Mouse (Mus musculus) embryonic facial prominence, embryonic 10.5 days (tissue): ENCODE measurements around the gene Epo. TPM values are rescaled to one million over a fixed set of nuclear protein-coding genes. Genes with fewer than 3 reads are reported as not detected.

ENCODE experiments used
- DNase-seq: peaks from one replicate; pipeline ENCODE4 v3.0.0-alpha.2; 2017; ENCODE audit warnings: low spot score
- H3K27ac ChIP-seq: fragments of 300-500 bp; sonication (generic); replicated peaks from 2 replicates; pipeline ENCODE4 v1.5.1; 2016; ENCODE audit warnings: mild to moderate bottlenecking
- H3K27me3 ChIP-seq: fragments of 300-500 bp; sonication (generic); replicated peaks from 2 replicates; pipeline ENCODE4 v1.6.1; 2016; ENCODE audit warnings: low read depth, mild to moderate bottlenecking; ENCODE audit not compliant: poor library complexity, severe bottlenecking
- H3K36me3 ChIP-seq: fragments of 300-500 bp; sonication (generic); replicated peaks from 2 replicates; pipeline ENCODE4 v1.6.1; 2016; ENCODE audit warnings: mild to moderate bottlenecking, moderate library complexity
- H3K4me1 ChIP-seq: fragments of 300-500 bp; sonication (generic); 2 replicates; pipeline ENCODE4 v1.6.1; 2016
- H3K4me3 ChIP-seq: fragments of 300-500 bp; sonication (generic); 2 replicates; pipeline ENCODE4 v1.5.1; 2016; ENCODE audit warnings: mild to moderate bottlenecking, moderate library complexity
- H3K9me3 ChIP-seq: fragments of 300-500 bp; sonication (generic); 2 replicates; pipeline ENCODE4 v1.6.1; 2016; ENCODE audit warnings: mild to moderate bottlenecking
- WGBS: fragments of 180-500 bp; shearing (Covaris S2); methylation state at CpG from one replicate; pipeline ENCODE4 v1.1.7; 2016; 5-methylcytosine and 5-hydroxymethylcytosine counted together
- polyA plus RNA-seq: library from polyadenylated mRNA; unstranded; fragments of >200 nt; fragmentation: Nextera tagmentation; extraction: Ambion mirVana; gene quantifications from 2 replicates; pipeline ENCODE4 v1.2.1, GENCODE M21; 2016

Epo gene
- polyA plus RNA-seq, 1 experiment from 2014 or later, result 2.3 TPM

GRCm38 (mm10) chr5:137524671-137525070, 8.4 kb downstream of the Epo start:
- H3K27me3 ChIP-seq, result no peaks in the 10 kb centered on the region
- peaks cover 35% of the 10 kb centered on the region for H3K4me1 ChIP-seq
- no peak overlapping the region for H3K27ac ChIP-seq
- H3K36me3 ChIP-seq, result peaks cover 99% of the 10 kb centered on the region
- no peaks in the 10 kb centered on the region for H3K9me3 ChIP-seq
- H3K4me3 ChIP-seq, result no peak overlapping the region
- 89% methylated on average over 13 of the region's 13 CpGs for WGBS
- DNase-seq, result no peak

- Histone ChIP-seq H3K27ac (no peak overlapping the region), H3K36me3 (peaks cover 99% of the 10 kb centered on the region), H3K4me3 (no peak overlapping the region), H3K9me3 (no peaks in the 10 kb centered on the region), H3K4me1 (peaks cover 30% of the 10 kb centered on the region), H3K27me3 (no peaks in the 10 kb centered on the region)
- DNase-seq, result no peak
- 87% methylated on average over 8 of the region's 8 CpGs for WGBS
These were observed 8.9 kb downstream of the Epo start for GRCm38 (mm10) chr5:137524251-137524515.

GRCm38 (mm10) chr5:137523396-137524250, 9.4 kb downstream of the Epo start:
- H3K4me3 ChIP-seq, result no peak overlapping the region
- peaks cover 99% of the 10 kb centered on the region for H3K36me3 ChIP-seq
- H3K4me1 ChIP-seq, result peaks cover 27% of the 10 kb centered on the region
- WGBS, result 84% methylated on average over 25 of the region's 25 CpGs
- no peaks in the 10 kb centered on the region for H3K9me3 ChIP-seq
- no peak overlapping the region for H3K27ac ChIP-seq
- no peak for DNase-seq
- H3K27me3 ChIP-seq, result no peaks in the 10 kb centered on the region

- Histone ChIP-seq H3K9me3 (no peaks in the 10 kb centered on the region), H3K27me3 (no peaks in the 10 kb centered on the region), H3K4me3 (peak overlapping the region; percentile 23; the same call in 1 of the 2 replicates), H3K4me1 (peaks cover 27% of the 10 kb centered on the region), H3K36me3 (peaks cover 99% of the 10 kb centered on the region), H3K27ac (no peak overlapping the region)
- no peak for DNase-seq
- 72% methylated on average over 11 of the region's 11 CpGs for whole genome bisulfite sequencing
These were observed 10.3 kb downstream of the Epo start for GRCm38 (mm10) chr5:137522711-137523110.

- Histone ChIP-seq H3K4me3 (no peak overlapping the region), H3K4me1 (peaks cover 22% of the 10 kb centered on the region), H3K9me3 (no peaks in the 10 kb centered on the region), H3K27me3 (no peaks in the 10 kb centered on the region), H3K36me3 (peaks cover 99% of the 10 kb centered on the region), H3K27ac (no peak overlapping the region)
- no peak for DNase-seq
- WGBS, result 81% methylated on average over 9 of the region's 9 CpGs
These were observed 11.2 kb downstream of the Epo start for GRCm38 (mm10) chr5:137521861-137522260.

- peaks cover 11% of the 10 kb centered on the region for H3K4me1 ChIP-seq
- H3K9me3 ChIP-seq, result no peaks in the 10 kb centered on the region
- peaks cover 86% of the 10 kb centered on the region for H3K36me3 ChIP-seq
- no peaks in the 10 kb centered on the region for H3K27me3 ChIP-seq
- DNase-seq, result no peak
- 92% methylated on average over 27 of the region's 27 CpGs for WGBS
- H3K27ac ChIP-seq, result no peak overlapping the region
- no peak overlapping the region for H3K4me3 ChIP-seq
These were observed 13.1 kb downstream of the Epo start for GRCm38 (mm10) chr5:137519691-137520550.

- DNase-seq, result peak; percentile 41
- WGBS, result 75% methylated on average over 5 of the region's 5 CpGs
- H3K27ac ChIP-seq, result no peak within 1 kb of the TSS
- peaks cover 18% of the 10 kb centered on the region for H3K4me1 ChIP-seq
- no peaks in the 10 kb centered on the region for H3K27me3 ChIP-seq
- peaks cover 84% of the 10 kb centered on the region for H3K36me3 ChIP-seq
- no peaks in the 10 kb centered on the region for H3K9me3 ChIP-seq
- H3K4me3 ChIP-seq, result no peak within 1 kb of the TSS
These were observed 14.6 kb downstream of the Epo start, which contains the start of gene Gigyf1 for GRCm38 (mm10) chr5:137518436-137518835. Gene Gigyf1 (plus strand): TSS chr5:137518548.

GRCm38 (mm10) chr5:137514811-137515210, 18.2 kb downstream of the Epo start:
- Histone ChIP-seq H3K27me3 (no peaks in the 10 kb centered on the region), H3K4me3 (no peak overlapping the region), H3K36me3 (peaks cover 55% of the 10 kb centered on the region), H3K27ac (no peak overlapping the region), H3K4me1 (peaks cover 47% of the 10 kb centered on the region), H3K9me3 (no peaks in the 10 kb centered on the region)
- WGBS, result 93% methylated on average over 3 of the region's 3 CpGs
- DNase-seq, result no peak

GRCm38 (mm10) chr5:137513951-137514721, 18.9 kb downstream of the Epo start:
- Histone ChIP-seq H3K27me3 (no peaks in the 10 kb centered on the region), H3K9me3 (no peaks in the 10 kb centered on the region), H3K27ac (no peak overlapping the region; the same call in 1 of the 2 replicates), H3K4me3 (peak overlapping the region; percentile 30; the same call in 1 of the 2 replicates), H3K36me3 (peaks cover 48% of the 10 kb centered on the region), H3K4me1 (peaks cover 50% of the 10 kb centered on the region)
- DNase-seq, result no peak
- 91% methylated on average over 12 of the region's 12 CpGs for WGBS

GRCm38 (mm10) chr5:137512847-137513794, 19.9 kb downstream of the Epo start:
- peak overlapping the region; percentile 99; the same call in 1 of the 2 replicates for H3K4me3 ChIP-seq

GRCm38 (mm10) chr5:137511706-137512105, 21.3 kb downstream of the Epo start:
- peak overlapping the region; percentile 99 for H3K4me3 ChIP-seq
- H3K36me3 ChIP-seq, result peaks cover 24% of the 10 kb centered on the region
- H3K27me3 ChIP-seq, result no peaks in the 10 kb centered on the region
- WGBS, result 80% methylated on average over 3 of the region's 3 CpGs
- peaks cover 50% of the 10 kb centered on the region for H3K4me1 ChIP-seq
- H3K27ac ChIP-seq, result peak overlapping the region; percentile 99; the same call in 1 of the 2 replicates
- no peaks in the 10 kb centered on the region for H3K9me3 ChIP-seq
- DNase-seq, result no peak

More at GRCm38 (mm10) chr5:137512847-137513794, 19.9 kb downstream of the Epo start:
- Histone ChIP-seq H3K36me3 (peaks cover 38% of the 10 kb centered on the region), H3K4me1 (peaks cover 50% of the 10 kb centered on the region), H3K27me3 (no peaks in the 10 kb centered on the region), H3K27ac (no peak overlapping the region), H3K9me3 (no peaks in the 10 kb centered on the region)
- 77% methylated on average over 11 of the region's 11 CpGs for WGBS
- peak; percentile 80 for DNase-seq
